Mouse (Mus musculus): ENCODE measurements around the gene Ythdf1.

DNA sequence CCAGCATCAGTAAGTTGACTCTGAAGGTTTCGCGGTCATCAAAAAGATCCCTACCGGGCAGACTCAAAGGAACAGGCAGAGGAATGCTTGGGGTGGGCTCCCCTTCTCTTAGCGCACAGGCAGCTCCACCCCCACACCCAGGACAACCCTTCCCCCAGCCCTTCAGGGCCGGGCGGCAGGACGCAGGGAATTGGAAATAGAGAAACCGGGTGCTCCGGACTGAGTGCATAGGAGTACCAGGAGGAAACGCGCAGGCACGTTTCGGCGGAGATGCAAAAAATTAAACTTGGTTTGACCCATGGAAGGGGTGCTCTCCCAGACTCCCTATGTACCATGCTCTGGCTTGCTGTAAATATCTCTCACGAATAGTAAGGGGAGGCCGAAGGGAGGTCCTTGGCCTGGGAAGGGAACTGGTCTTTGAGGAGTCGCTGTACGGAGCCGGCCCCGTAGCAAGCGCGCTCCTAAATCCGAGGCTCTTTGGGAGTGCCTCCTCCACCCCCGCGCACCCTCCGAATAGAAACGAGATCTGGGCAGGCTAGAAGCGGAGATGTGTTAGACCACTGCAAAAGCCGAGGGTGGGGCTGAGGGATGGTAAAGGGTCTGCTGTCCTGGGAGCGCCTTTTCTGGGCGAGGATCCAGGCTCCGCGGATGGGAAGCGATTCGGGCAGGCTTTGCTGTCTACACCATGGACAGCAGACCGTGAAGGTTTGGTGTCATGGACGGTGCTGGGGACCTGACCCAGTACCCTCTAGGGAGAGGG, 29.5 kb downstream of the Ythdf1 start:
- TF ChIP-seq CTCF (IDR thresholded peaks at IDR 0.05; ENCODE audit: borderline replicate concordance, extremely low read depth, insufficient read depth, insufficient read length) (no peak), POLR2A (IDR thresholded peaks at IDR 0.05; ENCODE audit: borderline replicate concordance, extremely low read depth, insufficient read depth, insufficient read length, poor library complexity, severe bottlenecking) (no peak)
